In genomic region chr9:50616766-50617603, GRCm38 (mm10) we compare ENCODE assay signal across 7 mouse cellular contexts. TPM values are rescaled to one million over a fixed set of nuclear protein-coding genes. Genes with fewer than 3 reads are reported as not detected.
DNase-seq lines count a peak whose midpoint lies in the region; ATAC-seq lines count a peak whose summit lies in the region.

Pih1d2 (plus strand) TSS chr9:50617321.
Nkapd1 (minus strand) TSS chr9:50617464.

- 0 out of 2 replicates have a peak, but pooled peaks cover 2% of the 10 kb centered on the region for H3K4me1 ChIP-seq in intestine, embryonic 15.5 days (replicated peaks)
- H3K4me1 ChIP-seq in midbrain, embryonic 11.5 days (ENCODE audit: control insufficient read depth, insufficient read depth, low read length) = peaks cover 7% of the 10 kb centered on the region

- peak; percentile 82 to 85 for DNase-seq in adrenal gland, adult 18-20 months (ENCODE audit: low spot score in 2 of 2)
- peak; percentile 93 for DNase-seq in embryo, embryonic 11 days
- DNase-seq in gastrocnemius, postnatal 36 days = peak; percentile 80 to 90
- DNase-seq in left cerebral cortex, postnatal 36 days (ENCODE audit: low spot score in 2 of 2) = peak; percentile 89 to 93
- peak; percentile 99 for DNase-seq in midbrain, embryonic 11.5 days (ENCODE audit: low spot score, missing footprints)
- DNase-seq in skeletal muscle tissue, adult 2 months (ENCODE audit: low read depth, low spot score) = peak; percentile 88

- WGBS in intestine, embryonic 15.5 days = under 1% methylated on average over 81 of the region's 81 CpGs
- WGBS in midbrain, embryonic 11.5 days = under 1% methylated on average over 80 of the region's 81 CpGs

- peak within 1 kb of the TSS; percentile 100 for H3K4me3 ChIP-seq in intestine, embryonic 15.5 days (replicated peaks)
- H3K4me3 ChIP-seq in midbrain, embryonic 11.5 days (ENCODE audit: low read depth, low read length) = peak within 1 kb of the TSS; percentile 96

- no peaks in the 10 kb centered on the region for H3K27me3 ChIP-seq in intestine, embryonic 15.5 days (replicated peaks)
- H3K27me3 ChIP-seq in midbrain, embryonic 11.5 days (ENCODE audit: control insufficient read depth, insufficient read depth, low read length) = no peaks in the 10 kb centered on the region

- peaks cover 12% of the 10 kb centered on the region for H3K36me3 ChIP-seq in intestine, embryonic 15.5 days
- peaks cover 8% of the 10 kb centered on the region for H3K36me3 ChIP-seq in midbrain, embryonic 11.5 days (ENCODE audit: control insufficient read depth, insufficient read depth, low read length)

- no peaks in the 10 kb centered on the region for H3K9me3 ChIP-seq in intestine, embryonic 15.5 days
- H3K9me3 ChIP-seq in midbrain, embryonic 11.5 days (ENCODE audit: control insufficient read depth, low read length) = no peaks in the 10 kb centered on the region

- peak; percentile 96 for ATAC-seq in intestine, embryonic 15.5 days
- ATAC-seq in midbrain, embryonic 11.5 days (ENCODE audit: low FRiP score) = peak; percentile 94

- H3K27ac ChIP-seq in intestine, embryonic 15.5 days = peak within 1 kb of the TSS; percentile 96
- peak within 1 kb of the TSS; percentile 90 for H3K27ac ChIP-seq in midbrain, embryonic 11.5 days (ENCODE audit: low read depth, low read length)

- intact Hi-C loops in gastrocnemius, postnatal 36 days (cut with DNase I) = loop anchor here (2.0 kb wide), 1 partner anchor 42 kb away; the partner anchor contains the start of gene Dlat
- intact Hi-C loops in left cerebral cortex, postnatal 36 days (cut with DNase I) = no loop called here

- peak within 1 kb of the TSS; percentile 98 for H3K9ac ChIP-seq in intestine, embryonic 15.5 days
- peak within 1 kb of the TSS; percentile 93 for H3K9ac ChIP-seq in midbrain, embryonic 11.5 days (ENCODE audit: low read length)

- H3K4me2 ChIP-seq in intestine, embryonic 15.5 days (replicated peaks) = peak within 1 kb of the TSS; percentile 71
- peak within 1 kb of the TSS; percentile 61 for H3K4me2 ChIP-seq in midbrain, embryonic 11.5 days

RNA-seq across cellular contexts. Expression of gene Pih1d2, which starts in this region (rescaled TPM):
- 1 to 10 TPM; 1.2 to 2.1 TPM for total RNA-seq in adrenal gland, adult 18-20 months (2021)
- under 1 TPM in 1 of 2 experiments, not detected in 1; 0.96 TPM for total RNA-seq in gastrocnemius, postnatal 36 days (2021)
- polyA plus RNA-seq in intestine, embryonic 15.5 days (2015; fragmentation: Nextera tagmentation; extraction: Ambion mirVana) = 2.1 and 2.9 TPM in 2 replicates
- total RNA-seq in left cerebral cortex, postnatal 36 days (2021) = 1 to 10 TPM; 3.1 to 3.7 TPM
- 6.6 and 7.5 TPM in 2 replicates for polyA plus RNA-seq in midbrain, embryonic 11.5 days (2014; fragmentation: Nextera tagmentation; extraction: Ambion mirVana)

RNA-seq across cellular contexts. Expression of gene Nkapd1, which starts in this region (rescaled TPM):
- 10 to 100 TPM; 24.5 to 25.6 TPM for total RNA-seq in adrenal gland, adult 18-20 months (2021)
- total RNA-seq in gastrocnemius, postnatal 36 days (2021) = 10 to 100 TPM in 1 of 2 experiments, 1 to 10 TPM in 1; 8.1 to 11.4 TPM
- polyA plus RNA-seq in intestine, embryonic 15.5 days (2015; fragmentation: Nextera tagmentation; extraction: Ambion mirVana) = 17.5 and 20.4 TPM in 2 replicates
- total RNA-seq in left cerebral cortex, postnatal 36 days (2021) = 10 to 100 TPM; 23.0 to 25.3 TPM
- 25.5 and 26.2 TPM in 2 replicates for polyA plus RNA-seq in midbrain, embryonic 11.5 days (2014; fragmentation: Nextera tagmentation; extraction: Ambion mirVana)

Comparison
In these comparisons a context has a peak if more than half of its experiments do, and no peak if none do; other contexts are left out.
1. Peak in every context shown above with its lines: DNase-seq, ATAC-seq, H3K4me3 ChIP-seq and H3K27ac ChIP-seq.